Mouse (Mus musculus) embryo, embryonic 9.5 days (tissue): ENCODE data around the gene Nacc2.
A peak's percentile ranks its signal among the peaks of the same experiment; 100 is the strongest.

Experiments
- DNase-seq: peaks from one replicate; pipeline ENCODE4 v3.0.0-alpha.2; 2017; ENCODE audit errors: extremely low spot score

Gene Nacc2

DNA sequence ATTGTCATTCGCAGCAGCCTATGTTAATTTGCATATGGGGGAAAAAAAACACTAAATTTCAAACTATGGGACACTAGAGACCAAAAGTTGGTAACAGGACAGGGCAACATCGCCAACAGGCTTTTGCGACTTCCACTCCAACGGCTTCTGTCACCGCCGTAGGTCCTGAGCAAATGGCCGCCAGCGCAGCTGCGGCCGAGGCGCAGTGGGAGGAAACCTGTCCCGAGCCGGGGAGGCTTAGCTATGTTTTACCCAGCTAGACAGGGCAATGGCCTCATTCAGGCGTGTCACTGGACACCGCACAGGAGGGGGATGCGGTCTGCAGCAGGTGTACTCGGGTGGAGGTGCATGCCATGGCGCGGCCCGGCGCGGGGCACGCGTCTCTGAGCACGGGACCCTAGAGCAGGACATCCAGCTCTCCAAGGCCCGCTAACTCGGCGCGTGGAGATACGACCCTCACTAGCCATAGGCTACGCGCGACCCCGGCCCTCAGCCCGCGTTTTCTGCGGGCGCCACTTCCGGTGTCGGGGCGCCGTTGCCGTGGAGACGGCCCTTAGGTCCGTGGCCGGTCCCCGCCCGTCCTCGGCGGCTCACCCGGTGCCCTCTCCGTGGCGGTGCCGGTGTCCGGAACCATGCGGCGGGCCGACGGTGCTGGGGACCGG, 16.7 kb upstream of the Nacc2 start:
- DNase-seq = no peak

DNA sequence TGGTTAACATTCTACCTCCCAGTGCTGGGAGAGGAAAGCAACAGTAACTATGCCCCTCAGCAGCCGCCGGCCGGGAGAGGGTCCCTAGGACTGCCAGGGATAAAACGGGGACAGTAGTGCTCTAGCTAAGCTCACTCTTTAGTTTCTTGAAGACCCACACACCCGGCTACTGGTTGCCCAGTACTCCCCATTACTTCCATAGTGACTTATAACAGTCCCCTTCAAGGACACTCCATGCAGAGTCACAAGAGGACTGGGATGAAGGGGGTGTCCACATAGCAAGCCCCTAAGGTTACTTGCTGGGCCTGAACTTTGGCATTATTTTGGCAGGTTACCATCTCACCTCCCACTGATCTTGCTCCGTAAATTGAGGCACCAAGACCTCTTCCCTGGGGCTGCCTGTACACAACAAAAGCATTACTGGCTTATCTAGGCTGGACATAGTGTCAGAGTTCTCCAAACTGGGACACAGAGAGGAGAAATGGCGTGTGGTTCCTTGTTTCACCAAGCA, 16.1 kb upstream of the Nacc2 start:
- DNase-seq = no peak

DNA sequence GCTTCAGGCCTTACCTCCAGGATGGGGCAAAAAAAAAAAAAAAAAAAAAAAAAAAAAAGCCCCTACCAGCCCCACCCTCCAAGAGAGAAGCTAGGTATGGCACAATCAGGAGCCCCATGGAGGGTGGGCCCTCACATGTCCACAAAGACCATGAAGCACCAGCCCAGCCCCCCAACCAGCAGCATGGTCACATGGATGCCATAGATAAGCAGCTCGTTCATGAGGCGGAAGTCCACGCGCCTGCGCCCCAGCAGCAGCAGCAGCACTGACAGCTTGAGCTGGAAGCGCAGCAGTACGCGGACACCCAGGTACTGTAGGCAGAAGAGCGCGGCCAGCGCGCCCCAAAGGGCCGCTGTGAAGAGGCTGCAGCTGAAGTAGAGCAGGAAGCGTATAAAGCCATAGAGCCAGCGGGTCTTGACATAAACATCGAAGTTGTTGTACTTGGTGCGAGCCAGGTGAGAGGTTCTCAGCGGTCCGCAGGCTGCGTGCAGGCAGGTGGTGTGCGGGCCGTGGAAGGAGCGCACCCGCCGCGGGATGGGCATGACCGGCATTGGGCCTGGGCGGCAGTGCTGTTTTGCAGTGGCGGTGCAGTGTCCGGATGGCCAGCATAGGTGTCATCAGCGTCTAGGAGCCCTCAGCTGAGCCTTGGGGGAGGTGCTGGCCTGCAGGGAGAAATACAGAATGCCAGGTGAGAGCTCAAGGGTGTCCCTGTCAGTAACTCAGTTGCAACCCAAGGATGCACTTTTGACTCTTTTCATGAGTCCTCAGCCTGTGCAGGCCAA, 15.4 kb upstream of the Nacc2 start:
- no peak for DNase-seq

DNA sequence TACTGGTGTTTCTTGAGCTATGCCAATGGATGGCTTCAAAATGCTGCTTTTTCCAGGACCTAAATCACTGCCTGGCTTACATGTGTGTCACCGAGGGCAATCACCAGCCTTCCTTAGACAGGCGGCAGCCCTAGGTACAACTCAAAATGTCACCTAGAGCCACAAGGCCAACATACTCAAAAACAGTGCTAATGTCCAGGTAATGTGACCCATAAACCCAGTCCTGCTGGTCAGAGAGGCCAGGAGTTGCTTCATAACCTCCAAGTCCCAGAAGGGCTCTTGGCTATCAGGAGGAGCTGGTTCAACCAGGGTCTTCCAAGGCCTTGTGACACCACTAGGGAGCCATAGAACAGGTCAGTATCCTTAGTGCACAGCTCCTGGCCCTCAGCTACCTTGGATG, 11.6 kb upstream of the Nacc2 start:
- DNase-seq = no peak

DNA sequence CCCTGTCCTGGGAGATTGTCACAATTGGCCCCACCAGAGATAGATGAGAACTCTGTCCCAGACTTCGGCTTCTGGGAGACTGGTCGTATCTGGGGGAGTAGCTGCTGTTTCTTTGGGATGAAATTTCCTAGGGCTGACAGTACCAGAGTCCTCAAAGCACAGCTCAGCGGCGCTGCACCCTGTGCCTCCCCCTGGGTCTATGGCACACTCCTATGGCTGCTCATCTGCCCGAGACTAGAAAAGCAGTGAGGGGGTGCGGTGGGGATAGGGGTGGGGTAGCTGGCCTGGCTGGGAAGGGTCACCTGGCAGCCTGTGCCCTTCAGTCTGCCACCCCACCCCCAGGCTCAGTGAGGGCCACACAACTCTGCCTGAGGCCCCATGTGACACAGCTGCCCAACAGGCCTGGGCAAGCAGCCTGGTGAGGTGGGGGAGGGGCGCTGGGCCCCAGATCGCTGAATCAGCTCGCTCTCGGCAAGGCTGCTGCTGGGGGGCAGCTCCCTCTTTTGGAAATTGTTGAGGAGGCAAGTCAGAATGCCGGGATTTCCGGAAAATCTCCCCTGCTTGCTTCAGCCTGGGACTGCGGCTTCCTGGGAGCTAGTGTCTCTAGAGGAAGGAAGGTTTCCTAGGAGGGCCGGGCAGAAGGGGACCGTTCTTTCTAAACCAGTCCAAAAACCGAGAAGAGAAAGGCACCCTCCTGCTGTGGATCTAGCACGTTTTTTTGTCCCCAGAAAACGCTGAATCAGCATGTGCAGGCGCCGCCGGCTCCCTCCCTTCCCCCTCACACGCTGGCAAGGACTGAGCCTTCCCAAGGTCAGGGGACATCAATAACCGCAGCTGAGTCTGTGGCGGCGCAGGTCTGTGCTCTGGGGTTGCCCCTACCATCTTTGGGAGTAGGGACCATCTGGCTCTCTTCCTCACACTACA, 9.9 kb upstream of the Nacc2 start:
- DNase-seq = peak; percentile 83

DNA sequence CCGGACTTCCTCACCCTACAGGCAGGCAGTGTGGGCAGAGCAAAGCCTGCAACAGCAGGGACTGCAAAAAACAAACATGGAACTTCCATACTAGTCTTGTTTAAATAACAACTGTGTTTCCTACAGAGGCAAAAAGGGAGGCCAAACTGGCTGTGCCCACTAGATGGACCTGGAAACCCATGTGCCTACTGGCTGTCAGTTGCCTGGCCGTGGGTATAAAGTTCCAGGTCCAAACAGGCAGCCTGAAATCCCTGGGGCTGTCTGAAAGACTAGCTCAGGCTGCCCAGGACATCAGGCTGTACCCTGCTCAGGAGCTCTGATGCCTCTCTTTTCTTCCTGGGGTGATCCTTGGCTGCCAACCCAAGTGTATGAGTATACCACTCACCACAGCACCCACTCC, 8.3 kb upstream of the Nacc2 start:
- no peak for DNase-seq

DNA sequence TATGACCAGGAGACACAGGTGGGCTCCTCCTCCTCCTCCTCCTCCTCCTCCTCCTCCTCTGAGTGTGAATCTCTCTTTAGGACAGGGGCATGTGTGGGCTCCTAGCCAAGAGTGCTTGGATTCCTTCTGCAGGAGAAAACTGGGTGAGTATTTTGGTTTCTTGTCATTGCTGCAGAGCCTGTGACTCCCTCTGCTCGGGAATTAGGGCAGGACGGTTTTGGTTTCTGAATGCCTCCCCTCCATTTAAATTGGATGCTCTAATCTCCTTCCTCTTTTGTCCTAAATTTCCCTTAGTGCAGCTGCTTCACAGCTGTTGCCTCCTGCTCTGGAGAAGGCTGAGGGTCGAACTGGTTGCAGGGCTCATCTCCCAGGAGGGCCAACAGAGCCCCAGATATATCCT, 6.9 kb upstream of the Nacc2 start:
- no peak for DNase-seq

DNA sequence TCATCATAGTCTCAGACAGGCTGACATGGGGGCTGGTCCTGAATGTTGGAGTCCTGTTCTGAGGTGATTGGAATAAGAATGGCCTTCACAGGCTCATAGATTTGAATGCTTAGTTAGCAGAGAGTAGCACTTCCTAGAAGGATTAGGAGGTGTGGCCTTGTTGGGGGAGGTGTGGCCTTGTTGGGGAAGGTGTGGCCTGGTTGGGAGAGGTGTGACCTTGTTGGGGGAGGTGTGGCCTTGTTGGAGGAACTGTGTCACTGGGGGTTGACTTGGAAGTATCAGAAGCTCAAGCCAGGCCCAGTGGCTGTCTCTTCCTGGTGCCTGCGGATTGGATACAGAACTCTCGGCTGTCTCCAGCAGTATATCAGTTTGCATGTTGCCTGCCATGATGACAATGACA, 6.3 kb upstream of the Nacc2 start:
- DNase-seq = no peak

DNA sequence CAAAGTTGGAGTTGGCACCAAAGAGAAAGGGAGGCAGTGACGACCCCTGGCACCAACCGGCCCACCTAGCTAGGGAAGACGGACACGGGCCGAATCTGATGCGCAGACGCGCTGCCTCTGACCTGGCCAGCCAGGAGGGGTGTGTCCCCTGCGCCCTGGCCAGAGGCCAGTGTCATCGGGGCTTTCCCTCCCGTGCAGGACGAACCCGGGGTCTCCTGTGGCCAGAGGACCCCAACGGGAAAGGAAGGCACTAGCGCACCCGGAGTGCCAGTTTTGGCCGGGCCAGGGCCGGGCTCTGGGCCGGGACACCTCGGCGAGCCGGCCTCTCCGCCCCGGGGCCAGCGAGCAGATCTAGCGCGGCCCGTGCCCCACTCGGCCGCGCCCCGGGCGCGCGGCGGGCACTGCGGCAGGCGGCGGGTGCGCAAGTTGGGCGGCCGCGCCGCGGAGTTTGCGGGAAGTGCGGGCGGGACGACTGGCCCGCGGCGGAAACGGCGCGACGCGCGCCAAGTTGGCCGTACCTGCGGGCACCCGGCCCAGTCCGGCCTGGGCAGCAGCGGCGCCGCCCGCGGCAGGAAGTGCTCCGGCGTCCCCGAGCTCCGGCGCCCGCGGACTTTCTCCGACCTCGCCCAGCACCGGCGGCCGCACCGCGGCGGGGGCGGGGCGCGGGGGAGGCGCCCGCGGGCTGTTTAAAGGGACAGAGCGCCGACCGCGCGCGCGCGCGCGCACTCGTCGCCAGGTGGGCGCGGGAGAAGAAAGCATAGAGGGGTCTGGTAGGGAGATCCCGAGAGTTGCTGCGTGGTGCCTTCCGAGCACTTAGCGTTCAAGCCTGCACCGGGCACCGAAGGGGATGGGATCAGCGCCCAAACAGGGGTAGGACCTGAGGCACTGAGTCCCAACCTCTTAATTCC, 595 bp downstream of the Nacc2 start:
- peak; percentile 39 for DNase-seq

DNA sequence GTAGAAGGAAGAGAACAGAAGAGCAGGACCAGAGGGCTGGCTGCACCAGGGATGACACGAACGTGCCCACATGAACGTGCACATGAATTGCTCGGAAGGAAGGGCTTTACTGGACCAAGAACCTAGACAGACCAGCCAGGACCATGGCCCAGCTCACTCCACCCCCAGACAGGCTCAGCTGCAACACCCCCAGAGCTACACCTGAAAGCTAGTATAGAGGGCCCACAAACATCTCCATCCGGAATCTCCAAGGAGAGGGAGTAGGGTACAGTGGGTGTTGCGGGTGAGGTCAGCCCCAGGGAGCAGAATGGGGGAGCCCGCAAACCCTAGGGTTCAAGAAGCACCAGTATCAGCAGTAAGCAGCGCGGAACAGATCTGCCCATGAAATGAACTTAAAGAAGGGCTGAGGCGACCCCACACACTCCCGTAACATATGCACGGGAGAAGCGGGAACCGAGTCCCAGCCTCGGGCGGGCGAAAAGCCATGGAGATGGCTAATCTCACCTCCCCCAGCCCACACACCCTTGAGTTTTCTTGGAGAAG, 1.4 kb downstream of the Nacc2 start:
- no peak for DNase-seq

DNA sequence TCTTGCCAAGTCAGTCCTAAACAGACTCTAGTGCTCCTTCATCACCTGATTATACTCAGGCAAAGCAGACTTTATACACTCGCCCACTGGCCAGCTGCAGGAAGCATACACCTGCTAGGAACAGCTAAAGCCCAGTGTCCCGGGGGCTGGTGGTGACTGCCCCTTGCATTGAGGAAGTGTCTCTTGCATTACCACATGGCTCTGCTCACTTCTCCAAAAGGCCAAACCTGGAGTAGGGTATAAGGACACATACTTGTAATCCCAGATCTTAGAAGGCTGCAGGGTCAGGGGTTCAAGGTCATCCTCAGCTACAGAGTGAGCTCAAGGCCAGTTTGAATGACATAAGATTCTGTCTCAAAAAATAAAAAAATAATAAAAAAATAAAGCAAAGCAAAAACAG, 3.4 kb downstream of the Nacc2 start:
- DNase-seq = no peak

DNA sequence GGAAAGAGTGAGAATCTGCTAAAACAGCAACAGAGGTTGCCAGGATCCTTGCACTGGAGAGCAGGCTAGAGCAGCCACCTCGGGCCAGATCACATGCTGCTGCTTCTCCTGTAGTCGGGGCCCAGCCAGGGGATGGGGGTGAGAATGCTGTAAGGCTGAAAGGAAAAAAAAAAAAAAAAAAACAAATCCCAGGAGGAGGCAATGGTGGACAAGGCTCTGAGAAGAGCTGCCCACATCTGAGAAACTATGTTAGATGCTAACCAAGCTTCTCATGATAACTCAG, 3.8 kb downstream of the Nacc2 start:
- no peak for DNase-seq

DNA sequence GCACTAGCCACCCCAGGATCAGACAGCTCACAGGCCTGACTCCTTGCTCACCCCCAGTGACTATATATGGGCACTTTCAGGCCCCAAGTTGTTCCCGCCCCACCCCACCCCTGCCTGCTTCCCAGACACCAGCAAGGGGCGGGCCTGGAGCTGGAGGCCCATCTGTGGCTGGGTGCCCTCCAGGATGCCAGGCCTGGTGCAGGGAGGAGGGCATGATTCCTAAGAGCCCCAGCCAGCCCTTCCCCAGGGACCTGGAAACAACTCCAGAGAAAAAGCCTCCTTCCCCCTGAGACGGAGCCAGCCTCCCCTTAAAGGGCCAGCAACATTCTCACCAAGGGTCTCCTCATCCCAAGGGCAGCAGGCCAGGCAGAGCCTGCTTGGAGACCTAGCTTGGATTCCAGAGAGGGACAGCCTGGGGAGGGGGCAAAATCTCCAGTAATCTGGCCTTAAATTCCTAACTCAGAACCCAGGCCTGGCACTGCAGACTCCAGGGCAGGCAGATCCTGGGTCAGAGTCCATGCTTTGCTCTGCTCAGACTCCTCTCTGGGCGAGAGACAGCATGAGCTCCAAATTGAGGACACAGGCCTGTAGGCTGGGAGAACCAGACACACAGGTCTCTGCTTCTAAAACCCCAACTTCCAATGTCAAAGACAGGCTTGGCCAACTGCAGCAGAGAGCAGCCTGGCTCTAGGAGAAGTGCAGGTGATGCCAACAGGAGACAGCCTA, 4.3 kb downstream of the Nacc2 start:
- DNase-seq = no peak

DNA sequence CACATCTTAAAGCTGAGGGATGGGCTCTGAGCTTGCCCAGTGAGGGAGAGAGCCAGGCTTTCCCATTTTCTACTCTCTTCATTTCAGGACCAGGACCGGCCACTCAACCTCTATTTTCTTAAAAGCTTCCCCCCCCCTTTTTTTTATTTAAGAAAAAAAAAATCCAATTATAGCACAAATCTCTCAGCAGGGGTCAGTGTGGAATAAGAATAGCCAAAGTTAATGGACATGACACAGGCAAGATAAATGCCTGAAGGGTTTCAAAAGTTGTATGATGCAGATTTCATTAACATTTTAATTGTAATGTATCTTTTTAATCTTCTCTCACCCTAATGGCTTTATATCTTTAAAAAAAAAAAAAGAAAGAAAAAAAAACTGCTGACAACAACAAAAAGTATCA, 5.4 kb downstream of the Nacc2 start:
- no peak for DNase-seq

DNA sequence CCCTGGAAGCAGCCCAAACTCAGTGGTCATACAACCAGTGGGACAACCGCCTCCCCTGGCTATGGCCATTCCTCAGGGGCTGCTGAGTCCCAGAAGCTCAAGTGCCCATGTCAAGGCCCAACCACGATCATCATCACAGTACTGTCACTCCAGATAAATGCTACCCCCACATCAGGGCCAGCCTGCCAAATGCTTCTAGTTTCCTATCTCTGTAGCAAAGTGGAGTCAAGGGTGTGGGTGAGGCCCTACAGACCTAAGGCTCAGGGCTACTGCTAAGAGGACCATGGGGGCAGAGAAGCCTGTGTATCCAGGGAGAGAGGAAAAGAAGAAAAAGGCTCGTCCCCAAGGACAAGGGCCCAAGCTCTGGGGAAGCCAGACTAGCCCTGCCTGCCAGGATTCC, 6.5 kb downstream of the Nacc2 start:
- DNase-seq = no peak

DNA sequence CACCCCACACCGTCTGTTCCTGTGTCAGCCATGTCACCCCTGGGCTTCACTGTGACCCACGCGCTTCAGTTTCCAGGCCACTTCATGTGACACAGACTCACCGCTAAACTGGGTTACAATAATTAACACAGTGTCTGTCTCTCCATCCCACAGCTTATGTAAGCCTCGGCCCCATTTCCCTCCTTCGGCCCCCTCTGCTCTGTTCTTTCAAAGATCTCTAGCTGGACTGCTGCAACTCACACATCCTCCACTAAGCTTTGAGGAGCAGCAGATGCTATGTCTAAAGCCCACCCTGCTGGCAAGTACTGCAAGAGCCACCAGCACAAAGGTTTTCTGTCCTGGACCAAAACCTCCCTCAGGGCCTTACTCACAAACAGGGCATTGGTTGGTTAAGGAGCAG, 7.8 kb downstream of the Nacc2 start:
- no peak for DNase-seq

DNA sequence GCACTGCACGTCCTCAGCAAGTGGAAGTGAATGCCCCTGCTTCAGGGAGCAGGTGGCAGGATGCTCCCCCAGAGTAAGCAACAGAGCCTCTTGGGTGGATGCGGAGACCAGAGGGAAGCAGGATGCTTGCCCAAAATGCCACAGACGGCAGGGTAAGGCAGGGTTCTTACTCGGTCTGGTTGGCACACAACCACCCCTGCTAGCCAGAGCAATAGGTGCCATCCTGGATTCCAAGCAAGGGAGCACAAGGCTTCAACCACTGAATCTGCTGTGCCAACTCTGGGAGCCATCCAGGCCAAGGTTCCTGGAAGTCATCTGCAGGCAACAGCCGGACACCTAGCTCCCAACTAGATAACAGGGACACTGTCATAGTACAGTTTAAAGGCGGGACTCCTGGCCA, 14.8 kb downstream of the Nacc2 start:
- DNase-seq = no peak

DNA sequence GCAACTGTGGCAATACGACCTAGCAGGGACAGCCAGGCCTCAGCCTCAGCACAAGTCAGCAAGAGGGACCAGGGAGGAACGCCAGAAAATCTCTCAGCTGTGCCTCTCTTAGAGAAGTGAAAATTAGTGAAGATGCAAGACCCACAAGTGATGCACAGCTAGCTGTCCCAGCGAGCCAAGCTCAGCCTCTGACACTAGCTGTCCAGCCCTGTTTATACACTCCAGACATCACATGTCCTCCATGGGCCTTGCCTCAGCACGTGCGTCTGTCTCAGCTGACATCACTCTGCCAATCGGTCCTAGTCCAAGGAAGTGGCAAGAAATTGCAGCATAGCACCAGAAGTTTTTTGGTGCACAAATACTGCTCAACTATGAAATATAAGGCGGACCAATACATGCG, 16.0 kb downstream of the Nacc2 start:
- DNase-seq = no peak

DNA sequence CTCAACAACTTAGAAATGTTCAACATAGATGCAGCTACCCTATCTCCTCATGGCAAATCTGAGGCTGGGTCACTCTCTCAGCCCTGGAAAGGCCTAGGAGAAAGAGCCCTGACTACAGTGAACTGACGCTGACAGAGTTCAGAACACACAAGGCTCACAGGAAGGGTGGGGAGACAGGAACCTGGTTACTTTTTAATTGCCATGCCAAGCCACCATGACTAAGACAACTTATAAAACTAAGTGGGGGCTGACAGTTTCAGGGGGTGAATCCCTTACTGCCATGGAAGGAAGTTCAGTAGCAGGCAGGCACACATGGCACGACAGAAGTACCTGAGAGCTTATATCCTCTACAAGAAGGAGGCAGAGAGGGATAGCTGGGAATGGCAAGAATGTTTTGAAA, 16.8 kb downstream of the Nacc2 start:
- no peak for DNase-seq

DNA sequence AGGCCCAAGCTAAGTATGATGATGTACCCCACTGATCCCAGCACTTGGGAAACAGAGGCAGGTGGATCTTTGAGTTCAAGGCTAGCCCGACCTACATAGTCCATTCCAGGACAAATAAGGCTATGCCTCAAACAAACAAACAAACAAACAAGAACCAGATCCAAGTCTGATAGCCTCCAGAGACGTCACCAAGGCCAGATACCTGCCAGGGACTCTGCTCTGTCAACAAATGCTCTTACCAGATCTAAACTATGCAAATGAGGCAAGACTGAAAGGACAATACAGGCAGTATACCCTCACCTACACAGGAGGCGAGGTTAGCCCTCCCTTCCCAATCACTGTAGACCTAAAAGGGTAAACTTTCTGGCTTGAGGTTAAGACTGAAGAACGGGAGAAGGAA, 22.7 kb downstream of the Nacc2 start:
- no peak for DNase-seq

DNA sequence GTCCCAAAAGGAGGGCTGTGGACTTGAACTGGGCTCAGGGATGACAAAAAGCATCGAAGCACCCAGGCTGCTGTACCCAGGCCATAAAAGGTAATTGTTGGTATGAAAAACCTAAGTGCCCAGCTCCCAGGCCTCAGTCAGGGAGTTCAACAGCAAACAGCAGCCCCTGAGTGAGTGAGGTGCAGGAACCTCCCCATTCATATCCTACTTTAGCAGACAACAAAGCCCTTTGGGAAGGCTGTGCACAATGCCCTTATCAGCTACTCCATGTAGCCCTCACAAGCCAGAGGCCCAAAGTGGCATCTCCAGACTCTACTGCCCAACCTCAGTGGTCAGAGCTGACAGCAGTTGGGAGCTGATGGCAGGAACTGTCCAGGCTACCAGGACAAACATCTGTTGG, 23.2 kb downstream of the Nacc2 start:
- no peak for DNase-seq
